Mouse (Mus musculus): ENCODE results near the gene Iscu. TPM values are rescaled to one million over a fixed set of nuclear protein-coding genes. Genes with fewer than 3 reads are reported as not detected.

Iscu gene
- total and polyA plus RNA-seq, 2 experiments from 2014 or later = 116 to 215 TPM

DNA sequence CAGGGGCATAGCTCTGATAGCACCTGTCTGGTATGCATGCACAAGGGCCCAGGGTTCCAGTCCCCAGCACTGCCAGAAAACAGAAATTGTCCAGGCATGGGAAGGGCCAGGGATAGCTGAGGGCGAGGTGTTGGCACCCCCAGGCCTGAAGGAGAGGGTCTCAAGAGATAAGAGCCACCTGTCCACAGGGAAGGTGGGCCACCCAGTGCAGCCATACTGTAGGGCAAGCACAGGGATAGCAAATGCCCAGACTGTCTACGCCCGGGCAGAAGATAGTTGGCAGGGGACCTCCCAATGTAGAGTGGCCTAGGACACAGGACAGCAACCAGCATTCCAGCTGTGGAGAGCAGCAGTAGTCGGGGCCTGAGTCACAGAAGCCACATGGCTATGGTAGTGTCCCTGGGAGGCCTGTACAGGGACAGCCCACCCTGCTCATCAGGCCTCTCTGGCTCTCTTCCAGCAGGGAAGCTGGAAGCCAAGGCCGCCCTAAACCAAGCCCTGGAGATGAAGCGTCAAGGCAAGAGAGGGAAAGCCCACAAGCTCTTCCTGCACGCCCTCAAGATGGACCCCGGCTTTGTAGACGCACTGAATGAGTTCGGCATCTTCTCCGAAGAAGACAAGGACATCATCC, 34.8 kb upstream of the Iscu start:
- H3K27me3 ChIP-seq (ENCODE audit: control insufficient read depth, insufficient read depth, low read length) = no peaks in the 10 kb centered on the region
- 88% methylated on average over 11 of the region's 11 CpGs for WGBS
- TF ChIP-seq CTCF (IDR thresholded peaks at IDR 0.05; ENCODE audit: low read depth) = no peak
- no peak for TF ChIP-seq EP300 (IDR thresholded peaks at IDR 0.05; ENCODE audit: low read depth)
- peaks cover 49% of the 10 kb centered on the region for H3K36me3 ChIP-seq (replicated peaks; ENCODE audit: control insufficient read depth, insufficient read depth, low read length)
- DNase-seq (ENCODE audit: low spot score) (no peak), ATAC-seq (ENCODE audit: insufficient read depth, low read depth) (no peak)
- no peak overlapping the region for H3K4me3 ChIP-seq (ENCODE audit: low read depth, low read length)
- H3K27ac ChIP-seq (ENCODE audit: low read depth) = no peak overlapping the region
- H3K9ac ChIP-seq (replicated peaks; ENCODE audit: low read depth, low read length) = no peak overlapping the region
- no peaks in the 10 kb centered on the region for H3K9me3 ChIP-seq (replicated peaks; ENCODE audit: control insufficient read depth, low read length)
- peaks cover 12% of the 10 kb centered on the region for H3K4me1 ChIP-seq (ENCODE audit: control insufficient read depth, insufficient read depth)
- H3K4me2 ChIP-seq (ENCODE audit: low read depth, low read length) = no peak overlapping the region

DNA sequence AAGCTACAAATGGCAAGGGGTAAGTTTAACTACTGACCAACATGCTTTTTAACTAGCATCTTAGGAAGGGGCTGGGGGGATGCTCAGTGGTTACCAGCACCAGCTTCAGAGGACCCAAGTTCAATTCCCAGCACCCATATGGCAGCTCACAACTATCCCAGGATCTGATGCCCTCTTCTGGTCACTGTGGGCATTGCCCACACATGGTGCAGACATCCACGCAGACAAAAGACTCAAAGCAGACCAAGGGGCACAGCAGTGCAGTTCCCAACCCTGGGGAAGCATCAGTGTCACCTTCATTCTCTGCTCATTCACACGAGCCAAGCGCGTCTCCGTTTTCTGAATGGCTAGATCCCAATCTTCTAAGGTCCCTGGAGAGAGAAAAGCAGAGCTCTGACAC, 24.9 kb upstream of the Iscu start:
- no peak for TF ChIP-seq CTCF (IDR thresholded peaks at IDR 0.05; ENCODE audit: low read depth)
- TF ChIP-seq EP300 (IDR thresholded peaks at IDR 0.05; ENCODE audit: low read depth) = no peak
- DNase-seq (ENCODE audit: low spot score) (no peak), ATAC-seq (ENCODE audit: insufficient read depth, low read depth) (no peak)
- Histone ChIP-seq H3K9me3 (replicated peaks; ENCODE audit: control insufficient read depth, low read length) (no peaks in the 10 kb centered on the region), H3K4me3 (ENCODE audit: low read depth, low read length) (no peak overlapping the region), H3K27ac (ENCODE audit: low read depth) (no peak overlapping the region), H3K27me3 (ENCODE audit: control insufficient read depth, insufficient read depth, low read length) (no peaks in the 10 kb centered on the region), H3K36me3 (replicated peaks; ENCODE audit: control insufficient read depth, insufficient read depth, low read length) (peaks cover 99% of the 10 kb centered on the region), H3K4me1 (ENCODE audit: control insufficient read depth, insufficient read depth) (no peaks in the 10 kb centered on the region), H3K4me2 (ENCODE audit: low read depth, low read length) (no peak overlapping the region), H3K9ac (replicated peaks; ENCODE audit: low read depth, low read length) (no peak overlapping the region)
- WGBS = 97% methylated on average over 5 of the region's 5 CpGs

DNA sequence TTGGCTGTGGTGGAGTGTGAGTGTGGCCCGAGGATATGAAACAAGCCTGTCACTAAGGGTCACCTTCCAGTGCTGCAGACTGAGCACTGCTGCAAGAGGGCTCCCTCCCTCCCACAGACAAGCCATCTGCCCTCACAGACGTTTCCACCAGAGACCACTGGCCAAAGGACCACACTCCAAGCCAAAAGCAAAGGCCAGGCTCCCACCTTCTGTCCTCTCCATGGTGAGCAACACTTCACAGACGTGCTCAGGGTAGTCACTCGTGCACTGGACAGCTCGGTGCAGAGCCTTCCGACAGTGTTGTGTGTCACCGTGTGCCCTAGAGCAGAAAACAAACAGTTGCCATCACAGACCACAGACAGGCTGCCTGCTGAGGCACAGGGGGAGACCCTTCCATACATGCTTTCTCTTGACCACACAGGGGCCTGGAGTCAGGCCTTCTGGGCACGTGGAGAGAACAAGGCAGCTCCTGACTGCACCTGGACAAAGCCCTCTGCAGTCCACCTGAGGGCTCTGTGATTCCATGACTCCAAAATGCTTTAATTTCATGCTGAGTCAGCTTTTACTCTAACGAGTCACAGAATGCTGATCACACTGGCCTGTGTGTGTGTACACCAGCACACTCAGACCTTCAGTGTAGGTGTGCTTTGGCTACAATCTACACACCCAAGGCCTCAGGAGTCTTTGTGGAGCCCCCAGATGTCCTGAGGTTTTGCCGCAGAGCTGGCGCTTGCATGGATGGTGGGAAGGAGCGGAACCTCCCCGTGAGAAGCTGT, 23.8 kb upstream of the Iscu start:
- no peak for DNase-seq (ENCODE audit: low spot score)
- no peak overlapping the region for H3K27ac ChIP-seq (ENCODE audit: low read depth)
- no peak for ATAC-seq (ENCODE audit: insufficient read depth, low read depth)
- 93% methylated on average over 13 of the region's 13 CpGs for WGBS
- no peaks in the 10 kb centered on the region for H3K27me3 ChIP-seq (ENCODE audit: control insufficient read depth, insufficient read depth, low read length)
- TF ChIP-seq EP300 (IDR thresholded peaks at IDR 0.05; ENCODE audit: low read depth) = no peak
- no peak for TF ChIP-seq CTCF (IDR thresholded peaks at IDR 0.05; ENCODE audit: low read depth)
- no peak overlapping the region for H3K4me2 ChIP-seq (ENCODE audit: low read depth, low read length)
- no peak overlapping the region for H3K4me3 ChIP-seq (ENCODE audit: low read depth, low read length)
- H3K36me3 ChIP-seq (replicated peaks; ENCODE audit: control insufficient read depth, insufficient read depth, low read length) = peaks cover 99% of the 10 kb centered on the region
- no peaks in the 10 kb centered on the region for H3K9me3 ChIP-seq (replicated peaks; ENCODE audit: control insufficient read depth, low read length)
- H3K4me1 ChIP-seq (ENCODE audit: control insufficient read depth, insufficient read depth) = no peaks in the 10 kb centered on the region
- no peak overlapping the region for H3K9ac ChIP-seq (replicated peaks; ENCODE audit: low read depth, low read length)

DNA sequence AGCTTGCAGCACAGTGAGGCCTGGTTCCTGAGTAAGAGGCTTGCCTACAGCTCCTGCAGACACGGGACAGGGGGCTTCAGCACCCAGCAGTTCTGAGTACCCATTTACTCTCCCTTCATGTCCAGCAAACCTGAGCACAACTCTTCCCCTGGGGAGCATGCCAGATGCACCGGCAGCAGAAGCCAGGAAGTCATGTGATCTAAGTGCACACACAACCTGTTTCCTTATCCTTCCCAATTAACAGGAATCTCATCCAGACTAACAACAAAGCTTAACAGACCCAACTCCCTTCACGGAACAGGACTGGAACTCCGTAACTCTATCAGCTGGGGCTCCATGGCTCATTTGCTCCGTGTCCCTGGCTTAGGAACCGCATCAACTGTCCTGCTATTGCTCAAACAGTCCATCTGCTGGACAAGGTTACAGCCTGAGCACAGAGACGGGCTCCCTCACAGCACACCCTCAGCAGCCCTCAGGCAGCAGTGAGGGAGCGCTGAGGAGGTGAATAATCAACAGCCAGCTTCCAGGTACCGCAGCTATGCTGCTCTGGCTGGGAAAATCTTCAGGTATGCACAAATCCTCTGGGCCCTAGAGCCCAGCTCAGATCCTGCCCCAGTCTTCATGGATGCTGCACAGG, 20.9 kb upstream of the Iscu start:
- Histone ChIP-seq H3K27ac (ENCODE audit: low read depth) (no peak overlapping the region), H3K4me3 (ENCODE audit: low read depth, low read length) (no peak overlapping the region), H3K4me1 (ENCODE audit: control insufficient read depth, insufficient read depth) (no peaks in the 10 kb centered on the region), H3K9ac (replicated peaks; ENCODE audit: low read depth, low read length) (no peak overlapping the region), H3K4me2 (ENCODE audit: low read depth, low read length) (no peak overlapping the region), H3K36me3 (replicated peaks; ENCODE audit: control insufficient read depth, insufficient read depth, low read length) (peaks cover 98% of the 10 kb centered on the region), H3K9me3 (replicated peaks; ENCODE audit: control insufficient read depth, low read length) (no peaks in the 10 kb centered on the region), H3K27me3 (ENCODE audit: control insufficient read depth, insufficient read depth, low read length) (no peaks in the 10 kb centered on the region)
- 83% methylated on average over 9 of the region's 9 CpGs for WGBS
- ATAC-seq (ENCODE audit: insufficient read depth, low read depth) (no peak), DNase-seq (ENCODE audit: low spot score) (no peak)
- TF ChIP-seq EP300 (IDR thresholded peaks at IDR 0.05; ENCODE audit: low read depth) (no peak), CTCF (IDR thresholded peaks at IDR 0.05; ENCODE audit: low read depth) (no peak)

DNA sequence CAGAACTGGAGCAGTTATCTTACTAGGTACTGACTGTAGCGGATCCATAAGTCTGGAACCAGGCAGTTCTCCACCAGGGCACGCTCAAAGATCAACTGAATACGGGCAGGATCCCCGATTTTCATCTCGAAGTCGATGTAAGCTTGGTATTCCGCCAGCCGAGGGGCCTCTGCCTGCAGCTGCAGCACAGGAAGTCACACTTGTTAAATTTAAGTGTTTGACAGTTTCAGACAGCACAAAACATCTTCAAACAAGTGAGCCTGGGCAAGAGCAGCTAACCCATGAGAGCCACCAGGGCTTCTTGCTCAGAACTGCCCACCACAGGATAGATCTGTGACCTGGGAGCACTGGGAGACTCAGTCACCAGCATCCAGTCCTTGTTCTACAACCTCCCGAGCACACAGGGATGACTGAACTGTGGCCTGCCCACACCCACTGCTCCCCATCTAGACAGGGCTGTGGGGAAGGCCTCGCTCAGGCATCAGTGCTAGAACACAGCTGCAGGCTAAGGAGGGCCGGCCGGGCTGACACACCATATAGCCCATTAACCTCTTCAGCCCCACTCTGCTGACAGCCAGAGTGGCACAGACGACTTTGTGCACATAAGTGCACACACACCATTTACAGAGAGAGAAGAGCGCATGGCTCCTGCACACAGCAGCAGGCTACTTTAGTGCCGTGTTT, 17.1 kb upstream of the Iscu start:
- Histone ChIP-seq H3K27ac (ENCODE audit: low read depth) (no peak overlapping the region), H3K4me1 (ENCODE audit: control insufficient read depth, insufficient read depth) (no peaks in the 10 kb centered on the region), H3K27me3 (ENCODE audit: control insufficient read depth, insufficient read depth, low read length) (no peaks in the 10 kb centered on the region), H3K9ac (replicated peaks; ENCODE audit: low read depth, low read length) (no peak overlapping the region), H3K4me3 (ENCODE audit: low read depth, low read length) (no peak overlapping the region), H3K4me2 (ENCODE audit: low read depth, low read length) (no peak overlapping the region), H3K9me3 (replicated peaks; ENCODE audit: control insufficient read depth, low read length) (no peaks in the 10 kb centered on the region), H3K36me3 (replicated peaks; ENCODE audit: control insufficient read depth, insufficient read depth, low read length) (peaks cover 99% of the 10 kb centered on the region)
- TF ChIP-seq CTCF (IDR thresholded peaks at IDR 0.05; ENCODE audit: low read depth) (no peak), EP300 (IDR thresholded peaks at IDR 0.05; ENCODE audit: low read depth) (no peak)
- 82% methylated on average over 15 of the region's 15 CpGs for WGBS
- ATAC-seq (ENCODE audit: insufficient read depth, low read depth) (no peak), DNase-seq (ENCODE audit: low spot score) (no peak)

Measured in heart, postnatal 0 days (tissue).